ENCODE assay signal across 11 mouse cellular contexts in genomic region chr8:70703287-70703686, GRCm38 (mm10). TPM values are rescaled to one million over a fixed set of nuclear protein-coding genes. Genes with fewer than 3 reads are reported as not detected.
DNase-seq lines count a peak whose midpoint lies in the region; ATAC-seq and TF ChIP-seq lines count a peak whose summit lies in the region.
"Had no signal": no experiment of that assay in that cellular context is flagged by ENCODE, and none has a peak within 500 bp of the region (broad histone marks: within the 10 kb centered on the region; RNA-seq: fewer than 3 reads in every experiment).

Gene Iqcn, plus strand, starts transcription at chr8:70703457.

- no peak within 1 kb of the TSS for H3K9ac ChIP-seq in heart, embryonic 15.5 days
- no peak within 1 kb of the TSS for H3K9ac ChIP-seq in intestine, postnatal 0 days (ENCODE audit: low read depth, low read length)
- H3K9ac ChIP-seq in stomach, postnatal 0 days (ENCODE audit: low read length): no peak within 1 kb of the TSS

- H3K36me3 ChIP-seq in heart, embryonic 15.5 days: no peaks in the 10 kb centered on the region; the same call in 1 of the 2 replicates
- H3K36me3 ChIP-seq in testis, adult 2 months (ENCODE audit: control insufficient read depth, insufficient read depth, low read length): no peaks in the 10 kb centered on the region
- H3K36me3 ChIP-seq in intestine, postnatal 0 days (ENCODE audit: control insufficient read depth, insufficient read depth): peaks cover 6% of the 10 kb centered on the region
- no peaks in the 10 kb centered on the region for H3K36me3 ChIP-seq in stomach, postnatal 0 days (ENCODE audit: control insufficient read depth, insufficient read depth, low read length)

- H3K4me3 ChIP-seq in heart, embryonic 15.5 days: no peak within 1 kb of the TSS
- H3K4me3 ChIP-seq in testis, adult 2 months (ENCODE audit: control insufficient read depth, low read depth, low read length): peak within 1 kb of the TSS; percentile 81
- H3K4me3 ChIP-seq in intestine, postnatal 0 days (ENCODE audit: low read depth, low read length): no peak within 1 kb of the TSS
- H3K4me3 ChIP-seq in stomach, postnatal 0 days (ENCODE audit: low read depth, low read length): no peak within 1 kb of the TSS
- H3K4me3 ChIP-seq: erythroblast, embryonic 14.5 days had no signal

- no peak for ATAC-seq in heart, embryonic 15.5 days (replicated peaks; ENCODE audit: insufficient number of reproducible peaks, insufficient read depth, low FRiP score, low read depth)
- no peak for ATAC-seq in intestine, postnatal 0 days
- no peak for ATAC-seq in stomach, postnatal 0 days (ENCODE audit: low FRiP score, low TSS enrichment)

- 92% methylated on average over 3 of the region's 3 CpGs for WGBS in heart, embryonic 15.5 days
- 82% methylated on average over 3 of the region's 3 CpGs for WGBS in intestine, postnatal 0 days
- whole genome bisulfite sequencing in stomach, postnatal 0 days: 100% methylated on average over 3 of the region's 3 CpGs

- H3K4me1 ChIP-seq in heart, embryonic 15.5 days (replicated peaks): peaks cover 26% of the 10 kb centered on the region
- peaks cover 7% of the 10 kb centered on the region for H3K4me1 ChIP-seq in testis, adult 2 months (ENCODE audit: control insufficient read depth, insufficient read depth, low read length)
- peaks cover 8% of the 10 kb centered on the region for H3K4me1 ChIP-seq in intestine, postnatal 0 days (replicated peaks; ENCODE audit: control insufficient read depth, insufficient read depth, low read length)
- peaks cover 5% of the 10 kb centered on the region for H3K4me1 ChIP-seq in stomach, postnatal 0 days (replicated peaks; ENCODE audit: control insufficient read depth, insufficient read depth)

- H3K4me2 ChIP-seq in heart, embryonic 15.5 days: peak within 1 kb of the TSS; percentile 77; the same call in 1 of the 2 replicates
- 0 out of 2 replicates have a peak within 1 kb of the TSS, but pooled peaks have one; percentile 61 for H3K4me2 ChIP-seq in intestine, postnatal 0 days (replicated peaks; ENCODE audit: low read depth)
- 0 out of 2 replicates have a peak within 1 kb of the TSS, but pooled peaks have one; percentile 1 for H3K4me2 ChIP-seq in stomach, postnatal 0 days (replicated peaks; ENCODE audit: low read depth)

- TF ChIP-seq EP300 in stomach, postnatal 0 days (optimal IDR thresholded peaks at IDR 0.05): no peak

- no peak for DNase-seq in heart, postnatal 14 days
- DNase-seq in testis, postnatal 14 days (ENCODE audit: low spot score): no peak
- DNase-seq in stomach, postnatal 0 days (ENCODE audit: low spot score): peak; percentile 43
- DNase-seq in adipocyte (ENCODE audit: low spot score): no peak
- DNase-seq in cerebellum, adult 8-10 months: no peak
- DNase-seq: spleen, adult 18-20 months had no signal

- intact Hi-C loops in heart, postnatal 14 days (cut with DNase I): loop anchor here (5.0 kb wide), 2 partner anchors 76 to 91 kb away; no protein-coding TSS in a partner anchor

- TF ChIP-seq POLR2A in testis, adult 2 months (IDR thresholded peaks at IDR 0.05; ENCODE audit: control insufficient read depth, low read depth, low read length): no peak; the same call in 1 of the 2 replicates

- H3K9me3 ChIP-seq in heart, embryonic 15.5 days (replicated peaks): no peaks in the 10 kb centered on the region
- H3K9me3 ChIP-seq in intestine, postnatal 0 days (ENCODE audit: control insufficient read depth): no peaks in the 10 kb centered on the region
- H3K9me3 ChIP-seq in stomach, postnatal 0 days (ENCODE audit: control insufficient read depth, low read length): no peaks in the 10 kb centered on the region

- peak within 1 kb of the TSS; percentile 40 for H3K27ac ChIP-seq in heart, embryonic 15.5 days
- H3K27ac ChIP-seq in testis, adult 2 months (ENCODE audit: control insufficient read depth, insufficient read depth, low read depth, low read length): peak within 1 kb of the TSS; percentile 59
- no peak within 1 kb of the TSS for H3K27ac ChIP-seq in intestine, postnatal 0 days (ENCODE audit: low read depth, low read length)
- H3K27ac ChIP-seq in stomach, postnatal 0 days (replicated peaks): peak within 1 kb of the TSS; percentile 35

- no peaks in the 10 kb centered on the region for H3K27me3 ChIP-seq in heart, embryonic 15.5 days
- H3K27me3 ChIP-seq in testis, adult 2 months (ENCODE audit: control insufficient read depth, insufficient read depth, low read length): no peaks in the 10 kb centered on the region
- no peaks in the 10 kb centered on the region for H3K27me3 ChIP-seq in intestine, postnatal 0 days (replicated peaks; ENCODE audit: control insufficient read depth, insufficient read depth, low read length)
- no peaks in the 10 kb centered on the region for H3K27me3 ChIP-seq in stomach, postnatal 0 days (ENCODE audit: control insufficient read depth, insufficient read depth, low read length)

- TF ChIP-seq CTCF in testis, adult 2 months (IDR thresholded peaks at IDR 0.05; ENCODE audit: control insufficient read depth, insufficient read depth, insufficient replicate concordance, low read depth, low read length): no peak
- TF ChIP-seq CTCF in intestine, postnatal 0 days (IDR thresholded peaks at IDR 0.05; ENCODE audit: low read depth): no peak
- no peak for TF ChIP-seq CTCF in stomach, postnatal 0 days (IDR thresholded peaks at IDR 0.05; ENCODE audit: low read depth)

RNA-seq across cellular contexts. Expression of gene Iqcn, which starts in this region (rescaled TPM):
- 0.04 TPM in 2 replicates for polyA plus RNA-seq in heart, embryonic 15.5 days (2015; fragmentation: Nextera tagmentation; extraction: Ambion mirVana)
- total RNA-seq in heart, postnatal 14 days (2021): under 1 TPM; 0.10 to 0.12 TPM
- 286 and 302 TPM in 2 replicates for polyA plus RNA-seq in testis, adult 2 months (2012; rRNA removed)
- polyA plus RNA-seq in intestine, postnatal 0 days (2015; fragmentation: Nextera tagmentation; extraction: Ambion mirVana): not detected in 2 replicates
- 0.05 TPM in 1 of 2 replicates, not detected in the other for polyA plus RNA-seq in stomach, postnatal 0 days (2015; fragmentation: Nextera tagmentation; extraction: Ambion mirVana)
- polyA plus RNA-seq: erythroblast, embryonic 14.5 days; urinary bladder, adult 2 months had no signal

Comparison
In these comparisons a context has a peak if more than half of its experiments do, and no peak if none do; other contexts are left out.
1. RNA of gene Iqcn (polyA plus RNA-seq): 286 to 302 TPM in testis, adult 2 months; 0.04 TPM in heart, embryonic 15.5 days, not detected in intestine, postnatal 0 days and 0.05 TPM in stomach, postnatal 0 days; every median in the first group is over 100 times any median in the second.
2. Peak in DNase-seq, H3K27ac ChIP-seq and H3K4me2 ChIP-seq in stomach, postnatal 0 days; RNA of the gene not detected or under 1 TPM.
3. H3K4me2 ChIP-seq: peak in every context shown above with its lines; median percentile 77 in heart, embryonic 15.5 days; 61 in intestine, postnatal 0 days; 1 in stomach, postnatal 0 days.